26 mouse cellular contexts compared by ENCODE assay signal in the genomic region with DNA sequence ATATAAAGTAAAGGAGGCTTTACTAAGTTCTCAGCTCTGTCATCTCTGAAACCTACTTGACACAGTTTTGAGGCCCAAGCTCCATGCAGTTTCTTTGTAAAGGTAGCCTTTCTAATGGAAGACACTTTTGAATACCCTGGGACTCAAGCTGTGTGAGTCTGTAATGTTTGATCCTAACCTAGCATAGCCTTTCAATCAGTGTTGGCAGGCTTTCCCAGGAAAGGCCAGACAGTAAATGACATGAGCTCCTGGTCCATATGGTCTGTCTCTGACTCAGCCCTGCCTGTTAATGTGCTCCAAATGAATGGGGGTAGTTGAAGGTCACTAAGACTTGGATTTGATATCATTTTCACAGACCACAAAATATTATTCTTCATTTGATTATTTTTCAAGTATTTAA.
DNase-seq lines count a peak whose midpoint lies in the region; ATAC-seq and TF ChIP-seq lines count a peak whose summit lies in the region.
"Had no signal": no experiment of that assay in that cellular context is flagged by ENCODE, and none has a peak within 500 bp of the region (broad histone marks: within the 10 kb centered on the region; RNA-seq: fewer than 3 reads in every experiment).

No protein-coding gene starts in this region.

- no peak for ATAC-seq in forebrain, embryonic 14.5 days
- no peak for ATAC-seq in forebrain, postnatal 0 days
- ATAC-seq in midbrain, embryonic 15.5 days (replicated peaks) = peak; percentile 79; the same call in 1 of the 2 replicates
- ATAC-seq in midbrain, embryonic 16.5 days = no peak
- no peak for ATAC-seq in liver, postnatal 0 days
- ATAC-seq: forebrain, embryonic 16.5 days; hindbrain, embryonic 16.5 days; intestine, embryonic 15.5 days; Patski had no signal

- TF ChIP-seq EP300 in liver, postnatal 0 days (IDR thresholded peaks at IDR 0.05; ENCODE audit: low read depth) = no peak

- no peaks in the 10 kb centered on the region for H3K4me1 ChIP-seq in forebrain, embryonic 14.5 days (ENCODE audit: control insufficient read depth, insufficient read depth, low read length)
- H3K4me1 ChIP-seq in forebrain, postnatal 0 days (ENCODE audit: insufficient read depth) = no peaks in the 10 kb centered on the region
- H3K4me1 ChIP-seq in midbrain, embryonic 15.5 days = no peaks in the 10 kb centered on the region
- no peaks in the 10 kb centered on the region for H3K4me1 ChIP-seq in midbrain, embryonic 16.5 days (ENCODE audit: control insufficient read depth, insufficient read depth, low read length)
- no peaks in the 10 kb centered on the region for H3K4me1 ChIP-seq in liver, postnatal 0 days (ENCODE audit: insufficient read depth)
- H3K4me1 ChIP-seq: heart, embryonic 12.5 days; heart, embryonic 15.5 days; intestine, embryonic 15.5 days had no signal

- H3K4me2 ChIP-seq in forebrain, embryonic 14.5 days (ENCODE audit: low read length) = no peak overlapping the region
- H3K4me2 ChIP-seq in forebrain, postnatal 0 days (ENCODE audit: low read depth) = no peak overlapping the region
- H3K4me2 ChIP-seq in midbrain, embryonic 15.5 days = no peak overlapping the region
- no peak overlapping the region for H3K4me2 ChIP-seq in midbrain, embryonic 16.5 days (ENCODE audit: low read length)
- no peak overlapping the region for H3K4me2 ChIP-seq in liver, postnatal 0 days (ENCODE audit: low read depth, low read length)
- H3K4me2 ChIP-seq: heart, embryonic 12.5 days; heart, embryonic 15.5 days; hindbrain, embryonic 13.5 days; intestine, embryonic 15.5 days had no signal

- no peak overlapping the region for H3K27ac ChIP-seq in forebrain, embryonic 14.5 days (ENCODE audit: low read depth, low read length)
- no peak overlapping the region for H3K27ac ChIP-seq in forebrain, postnatal 0 days (ENCODE audit: low read depth, low read length)
- no peak overlapping the region for H3K27ac ChIP-seq in midbrain, embryonic 15.5 days
- H3K27ac ChIP-seq in midbrain, embryonic 16.5 days (ENCODE audit: low read length) = no peak overlapping the region
- no peak overlapping the region for H3K27ac ChIP-seq in liver, postnatal 0 days (ENCODE audit: low read depth)
- H3K27ac ChIP-seq: forebrain, embryonic 10.5 days; gastrocnemius, adult 2 months; heart, embryonic 15.5 days; hindbrain, embryonic 13.5 days; intestine, embryonic 15.5 days had no signal

- no peaks in the 10 kb centered on the region for H3K36me3 ChIP-seq in forebrain, embryonic 14.5 days (ENCODE audit: control insufficient read depth, insufficient read depth, low read length)
- peaks cover 3% of the 10 kb centered on the region; the same call in 1 of the 2 replicates for H3K36me3 ChIP-seq in forebrain, postnatal 0 days (ENCODE audit: insufficient read depth)
- H3K36me3 ChIP-seq in midbrain, embryonic 15.5 days (replicated peaks) = no peaks in the 10 kb centered on the region
- H3K36me3 ChIP-seq in midbrain, embryonic 16.5 days (ENCODE audit: control insufficient read depth, insufficient read depth, low read length) = 0 out of 2 replicates have a peak, but pooled peaks cover 3% of the 10 kb centered on the region
- H3K36me3 ChIP-seq in liver, postnatal 0 days (replicated peaks; ENCODE audit: insufficient read depth, low read length) = no peaks in the 10 kb centered on the region
- H3K36me3 ChIP-seq: heart, embryonic 15.5 days; intestine, embryonic 15.5 days had no signal

- intact Hi-C loops in gastrocnemius, postnatal 14 days (cut with DNase I; ENCODE audit: low total_unique reads) = no loop called here

- H3K27me3 ChIP-seq in forebrain, embryonic 14.5 days (replicated peaks; ENCODE audit: control insufficient read depth, insufficient read depth, low read length) = no peaks in the 10 kb centered on the region
- H3K27me3 ChIP-seq in forebrain, postnatal 0 days (ENCODE audit: insufficient read depth, low read length) = no peaks in the 10 kb centered on the region
- no peaks in the 10 kb centered on the region for H3K27me3 ChIP-seq in midbrain, embryonic 15.5 days (replicated peaks)
- no peaks in the 10 kb centered on the region for H3K27me3 ChIP-seq in midbrain, embryonic 16.5 days (ENCODE audit: control insufficient read depth, insufficient read depth, low read depth, low read length)
- no peaks in the 10 kb centered on the region for H3K27me3 ChIP-seq in liver, postnatal 0 days (ENCODE audit: insufficient read depth, low read length)
- H3K27me3 ChIP-seq: heart, embryonic 12.5 days; heart, embryonic 15.5 days; intestine, embryonic 15.5 days; Patski had no signal

- peak; percentile 29 for DNase-seq in cerebellum, adult 9-10 months
- DNase-seq in cerebellum, adult 9-11 months = no peak
- peak; percentile 43 for DNase-seq in forebrain, embryonic 14.5 days (ENCODE audit: low spot score)
- no peak for DNase-seq in forebrain, postnatal 0 days
- DNase-seq in gastrocnemius, postnatal 14 days = no peak
- no peak for DNase-seq in liver, postnatal 0 days
- DNase-seq: adrenal gland, postnatal 10 days; adrenal gland, postnatal 36 days; cerebellum, adult 11-12 months; cerebellum, adult 8-10 months; gastrocnemius, adult 2 months; gastrocnemius, postnatal 25 days; heart, adult 18-20 months; heart, postnatal 10 days; heart, postnatal 36 days had no signal

- no peak overlapping the region for H3K4me3 ChIP-seq in forebrain, embryonic 14.5 days (ENCODE audit: low read depth, low read length)
- no peak overlapping the region for H3K4me3 ChIP-seq in forebrain, postnatal 0 days (ENCODE audit: low read depth, low read length)
- H3K4me3 ChIP-seq in midbrain, embryonic 15.5 days = no peak overlapping the region
- H3K4me3 ChIP-seq in midbrain, embryonic 16.5 days (ENCODE audit: low read depth, low read length) = no peak overlapping the region
- no peak overlapping the region for H3K4me3 ChIP-seq in liver, postnatal 0 days (ENCODE audit: low read depth, low read length)
- H3K4me3 ChIP-seq: forebrain, embryonic 10.5 days; gastrocnemius, adult 2 months; heart, embryonic 12.5 days; heart, embryonic 15.5 days; hindbrain, embryonic 10.5 days; hindbrain, embryonic 13.5 days; intestine, embryonic 15.5 days had no signal

- no peaks in the 10 kb centered on the region for H3K9me3 ChIP-seq in forebrain, embryonic 14.5 days (replicated peaks; ENCODE audit: control insufficient read depth, low read length)
- no peaks in the 10 kb centered on the region for H3K9me3 ChIP-seq in forebrain, postnatal 0 days (ENCODE audit: low read length)
- no peaks in the 10 kb centered on the region for H3K9me3 ChIP-seq in midbrain, embryonic 15.5 days
- no peaks in the 10 kb centered on the region for H3K9me3 ChIP-seq in midbrain, embryonic 16.5 days (replicated peaks; ENCODE audit: control insufficient read depth, low read length, poor library complexity, severe bottlenecking)
- H3K9me3 ChIP-seq in liver, postnatal 0 days (ENCODE audit: low read length) = no peaks in the 10 kb centered on the region
- H3K9me3 ChIP-seq: forebrain, embryonic 10.5 days; heart, embryonic 12.5 days; heart, embryonic 15.5 days; hindbrain, embryonic 10.5 days; hindbrain, embryonic 13.5 days; intestine, embryonic 15.5 days had no signal

- no peak overlapping the region for H3K9ac ChIP-seq in forebrain, embryonic 14.5 days (ENCODE audit: low read length)
- no peak overlapping the region for H3K9ac ChIP-seq in forebrain, postnatal 0 days
- H3K9ac ChIP-seq in midbrain, embryonic 15.5 days = no peak overlapping the region
- no peak overlapping the region for H3K9ac ChIP-seq in midbrain, embryonic 16.5 days (ENCODE audit: low read depth, low read length)
- H3K9ac ChIP-seq in liver, postnatal 0 days (replicated peaks) = no peak overlapping the region
- H3K9ac ChIP-seq: heart, embryonic 12.5 days; heart, embryonic 15.5 days; hindbrain, embryonic 13.5 days; intestine, embryonic 15.5 days had no signal

- no peak for TF ChIP-seq CTCF in forebrain, postnatal 0 days (IDR thresholded peaks at IDR 0.05; ENCODE audit: low read depth)
- no peak for TF ChIP-seq CTCF in liver, postnatal 0 days (IDR thresholded peaks at IDR 0.05; ENCODE audit: low read depth)

Comparison
In these comparisons a context has a peak if more than half of its experiments do, and no peak if none do; other contexts are left out.
1. DNase-seq: peak in cerebellum, adult 9-10 months (single experiment) and forebrain, embryonic 14.5 days (single experiment); none in cerebellum, adult 9-11 months (single experiment), forebrain, postnatal 0 days (single experiment), gastrocnemius, postnatal 14 days (single experiment) and liver, postnatal 0 days (single experiment).